Mouse (Mus musculus) olfactory bulb, adult 2 months (tissue): Measurements from ENCODE around the gene Ern2. TPM values are rescaled to one million over a fixed set of nuclear protein-coding genes. Genes with fewer than 3 reads are reported as not detected.

ENCODE experiments used
- H3K27ac ChIP-seq: fragments of 200-500 bp; 2 replicates; pipeline ENCODE4 v1.5.1; 2012; ENCODE audit warnings: low read depth, low read length; ENCODE audit not compliant: insufficient read depth
- H3K4me1 ChIP-seq: fragments of 200-500 bp; 2 replicates; pipeline ENCODE4 v1.6.1; 2012; ENCODE audit warnings: low read length; ENCODE audit not compliant: control insufficient read depth, insufficient read depth
- H3K4me3 ChIP-seq: fragments of 200-500 bp; 2 replicates; pipeline ENCODE4 v1.5.1; 2012; ENCODE audit warnings: mild to moderate bottlenecking, low read depth, low read length, moderate library complexity; ENCODE audit not compliant: insufficient read depth
- CTCF ChIP-seq: fragments of 200-500 bp; IDR thresholded peaks from 2 replicates; pipeline ENCODE4 v1.5.1; 2012; ENCODE audit warnings: low read depth, mild to moderate bottlenecking, low read length, moderate library complexity; ENCODE audit not compliant: insufficient read depth
- POLR2A ChIP-seq: fragments of 200-500 bp; IDR thresholded peaks from 2 replicates; pipeline ENCODE4 v1.6.1; 2012; ENCODE audit warnings: mild to moderate bottlenecking, low read depth, low read length, moderate library complexity; ENCODE audit not compliant: insufficient read depth
- WGBS: fragments of 180-500 bp; shearing (Covaris S2); methylation state at CpG from one replicate; pipeline ENCODE4 v1.1.7; 2018; 5-methylcytosine and 5-hydroxymethylcytosine counted together
- polyA plus RNA-seq: library from polyadenylated mRNA; stranded (reverse); fragments of >200 nt; gene quantifications from 2 replicates; pipeline ENCODE4 v1.2.4, GENCODE M21; 2012; ENCODE audit warnings: low replicate concordance; ENCODE audit not compliant: missing spikeins, insufficient read depth, insufficient read length

Ern2 gene
- polyA plus RNA-seq, 1 experiment = not detected

DNA sequence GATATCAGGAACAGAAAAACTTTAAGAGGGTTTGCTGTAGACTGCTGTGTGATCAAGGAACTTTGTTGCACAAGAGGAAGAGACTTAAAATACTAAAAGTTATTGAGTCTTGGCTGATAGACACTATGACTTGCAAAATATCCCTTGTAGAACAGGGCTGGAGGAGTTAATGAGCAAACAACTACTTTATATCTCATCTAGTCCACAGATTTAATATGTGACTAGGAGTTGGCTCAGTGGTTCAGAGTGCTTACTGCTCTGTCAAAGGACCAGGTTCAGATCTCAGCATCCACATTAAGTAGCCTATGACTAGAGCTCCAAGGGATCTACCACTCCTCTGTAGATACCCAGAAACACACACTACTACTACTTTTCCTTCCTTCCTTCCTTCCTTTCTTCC is 48.9 kb downstream of the Ern2 start:
- H3K4me3 ChIP-seq = no peak overlapping the region

DNA sequence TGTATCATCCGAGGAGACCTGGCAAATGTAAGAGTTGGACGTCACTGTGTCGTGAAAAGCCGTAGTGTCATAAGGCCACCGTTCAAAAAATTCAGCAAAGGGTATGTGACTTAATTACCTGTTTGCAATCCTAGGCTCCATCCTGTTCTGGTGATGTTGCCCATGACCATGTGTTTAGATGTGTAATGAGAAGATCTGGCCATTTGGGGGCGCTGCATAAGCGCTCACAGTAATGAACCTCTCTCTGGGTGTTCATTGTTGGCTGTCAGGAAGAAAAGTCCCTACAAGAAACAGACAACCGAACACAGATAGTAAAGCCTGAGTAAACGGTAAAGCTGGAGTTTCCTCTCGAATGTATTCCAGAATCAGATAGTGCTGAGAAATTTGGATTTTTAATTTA is 50.9 kb downstream of the Ern2 start:
- Histone ChIP-seq H3K27ac (no peak overlapping the region), H3K4me3 (no peak overlapping the region), H3K4me1 (no peaks in the 10 kb centered on the region)
- TF ChIP-seq CTCF (no peak), POLR2A (no peak)
- 70% methylated on average over 10 of the region's 10 CpGs for WGBS

More for the DNA sequence above, 48.9 kb downstream of the Ern2 start:
- Histone ChIP-seq H3K4me1 (no peaks in the 10 kb centered on the region), H3K27ac (no peak overlapping the region)
- TF ChIP-seq POLR2A (no peak), CTCF (no peak)

DNA sequence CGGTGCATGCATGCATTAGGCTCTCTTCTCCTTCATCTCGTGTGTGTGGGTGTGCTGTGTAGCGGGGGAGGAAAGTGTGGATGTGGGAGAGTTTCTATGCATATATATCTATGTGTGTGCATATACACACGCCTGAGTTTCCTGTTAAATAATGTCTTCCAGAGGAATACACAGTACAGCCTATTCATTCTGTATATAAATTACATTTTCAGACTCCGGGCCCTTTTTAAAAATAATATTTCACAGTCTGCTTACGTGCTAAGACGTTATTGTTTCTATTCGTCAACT is 52.7 kb downstream of the Ern2 start:
- WGBS = 13% methylated on average over 8 of the region's 8 CpGs
- peak overlapping the region; percentile 62 for H3K4me3 ChIP-seq
- no peaks in the 10 kb centered on the region for H3K4me1 ChIP-seq
- TF ChIP-seq CTCF = no peak
- TF ChIP-seq POLR2A = no peak
- peak overlapping the region; percentile 0; the same call in 1 of the 2 replicates for H3K27ac ChIP-seq

- TF ChIP-seq POLR2A = peak; percentile 65
- TF ChIP-seq CTCF = no peak
- WGBS = under 1% methylated on average over 54 of the region's 54 CpGs
- Histone ChIP-seq H3K27ac (peak within 1 kb of the TSS; percentile 0; the same call in 1 of the 2 replicates), H3K4me1 (no peaks in the 10 kb centered on the region), H3K4me3 (peak within 1 kb of the TSS; percentile 62)
Measured at GRCm38 (mm10) chr7:122132497-122133337, 53.3 kb downstream of the Ern2 start, which contains the start of the genes Palb2 and Dctn5. Gene Palb2, minus strand, starts transcription at chr7:122132985. Gene Dctn5, plus strand, starts transcription at chr7:122133041.

GRCm38 (mm10) chr7:122131834-122132233 is 54.2 kb downstream of the Ern2 start:
- H3K4me3 ChIP-seq = no peak overlapping the region
- no peak for TF ChIP-seq POLR2A
- TF ChIP-seq CTCF = no peak

DNA sequence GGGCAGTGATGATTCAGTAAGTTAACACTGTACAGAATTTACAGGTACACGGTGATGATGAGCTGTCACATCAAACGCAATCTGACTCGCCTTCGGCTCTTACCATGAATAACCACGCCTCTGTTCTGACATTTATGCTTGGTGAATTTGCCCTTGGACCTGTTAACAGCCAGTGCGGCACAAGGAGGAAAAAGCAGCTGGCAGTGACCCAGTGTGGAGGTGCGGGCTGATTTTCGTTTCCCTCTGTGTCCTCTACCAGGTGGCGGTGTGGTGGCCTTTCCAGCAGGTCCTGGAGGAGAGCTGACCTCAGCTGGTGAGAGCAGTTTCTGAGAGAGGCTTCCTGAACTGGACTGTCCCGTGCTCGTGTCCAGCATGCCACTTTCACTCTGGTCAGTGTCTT is 59.1 kb downstream of the Ern2 start:
- Histone ChIP-seq H3K4me3 (no peak overlapping the region), H3K4me1 (no peaks in the 10 kb centered on the region), H3K27ac (no peak overlapping the region)
- 95% methylated on average over 11 of the region's 11 CpGs for WGBS
- TF ChIP-seq CTCF (no peak), POLR2A (no peak)

More at GRCm38 (mm10) chr7:122131834-122132233, 54.2 kb downstream of the Ern2 start:
- no peaks in the 10 kb centered on the region for H3K4me1 ChIP-seq
- no peak overlapping the region for H3K27ac ChIP-seq

DNA sequence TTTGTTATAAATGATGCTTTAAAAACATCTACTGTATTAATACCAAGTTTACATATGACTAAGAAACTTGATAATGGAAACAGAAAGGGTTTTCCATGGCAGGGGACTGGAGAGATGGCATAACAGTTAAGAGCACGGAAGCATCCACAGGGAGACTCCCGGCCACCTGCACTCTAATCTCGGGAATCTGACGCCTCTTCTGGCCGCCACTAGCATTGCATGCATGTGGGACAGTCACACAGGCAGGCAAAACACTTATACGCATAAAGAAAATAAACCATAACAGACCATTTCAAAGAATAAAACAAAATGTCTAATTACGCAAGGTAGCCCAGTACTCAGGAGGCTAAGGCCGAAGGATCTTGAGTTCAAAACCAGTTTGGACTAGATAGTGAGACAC is 60.4 kb downstream of the Ern2 start:
- no peak for TF ChIP-seq POLR2A
- TF ChIP-seq CTCF = no peak
- WGBS = 76% methylated on average over 8 of the region's 8 CpGs
- Histone ChIP-seq H3K4me3 (no peak overlapping the region), H3K27ac (no peak overlapping the region), H3K4me1 (no peaks in the 10 kb centered on the region)

DNA sequence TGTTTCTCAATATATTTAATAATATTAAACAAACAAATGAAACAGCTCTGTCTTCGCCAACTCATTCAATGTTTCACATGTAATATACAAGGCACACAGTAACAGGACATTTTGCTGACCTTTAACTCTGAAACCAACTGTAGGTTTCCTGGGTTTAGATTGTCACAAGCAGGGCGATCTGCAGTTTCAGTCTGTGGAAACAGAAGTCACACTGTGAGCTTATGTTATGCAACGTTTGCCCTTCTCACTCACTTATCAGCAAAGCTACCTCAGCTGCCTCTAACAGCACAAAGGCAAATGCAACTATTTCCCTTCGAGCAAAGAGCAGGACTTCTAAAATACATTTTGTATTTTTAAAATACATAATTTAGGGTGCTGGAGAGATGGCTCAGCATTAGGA is 62.5 kb downstream of the Ern2 start:
- no peaks in the 10 kb centered on the region for H3K4me1 ChIP-seq
- WGBS = 88% methylated on average over 4 of the region's 4 CpGs
- no peak for TF ChIP-seq CTCF
- TF ChIP-seq POLR2A = no peak
- H3K4me3 ChIP-seq = no peak overlapping the region
- no peak overlapping the region for H3K27ac ChIP-seq

Other genes starting within 250 kb of the Ern2 start
- not detected in 2 replicates for gene Cog7, start 204.5 kb downstream of the Ern2 start, polyA plus RNA-seq
- gene Gga2, start 165.0 kb downstream of the Ern2 start, polyA plus RNA-seq = not detected in 2 replicates
- not detected in 2 replicates for gene Ubfd1, start 119.0 kb downstream of the Ern2 start, polyA plus RNA-seq
- gene Ears2, start 118.9 kb downstream of the Ern2 start, polyA plus RNA-seq = not detected in 2 replicates
- not detected in 2 replicates for gene Ndufab1, start 84.3 kb downstream of the Ern2 start, polyA plus RNA-seq
- gene Palb2, start 53.2 kb downstream of the Ern2 start, polyA plus RNA-seq = not detected in 2 replicates
- not detected in 2 replicates for gene Dctn5, start 53.2 kb downstream of the Ern2 start, polyA plus RNA-seq
- not detected in 2 replicates for gene Plk1, start 26.8 kb downstream of the Ern2 start, polyA plus RNA-seq
- not detected in 2 replicates for gene Chp2, start 33.3 kb upstream of the Ern2 start, polyA plus RNA-seq
- 270 and 694 TPM in 2 replicates for gene Prkcb, start 102.5 kb upstream of the Ern2 start, polyA plus RNA-seq